Mouse (Mus musculus) testis, adult 2 months (tissue): ENCODE data around the gene Trim32. TPM values are rescaled to one million over a fixed set of nuclear protein-coding genes. Genes with fewer than 3 reads are reported as not detected.

Experiments
- H3K27ac ChIP-seq: fragments of 200-500 bp; 2 replicates; pipeline ENCODE4 v1.5.1; 2012; ENCODE audit warnings: low read depth, low read length; ENCODE audit not compliant: control insufficient read depth, insufficient read depth
- H3K27me3 ChIP-seq: fragments of 200-500 bp; 2 replicates; pipeline ENCODE4 v1.6.1; 2012; ENCODE audit warnings: mild to moderate bottlenecking, low read length, moderate library complexity; ENCODE audit not compliant: control insufficient read depth, insufficient read depth
- H3K36me3 ChIP-seq: fragments of 200-500 bp; 2 replicates; pipeline ENCODE4 v1.6.1; 2012; ENCODE audit warnings: mild to moderate bottlenecking, low read length; ENCODE audit not compliant: control insufficient read depth, insufficient read depth
- H3K4me1 ChIP-seq: fragments of 200-500 bp; 2 replicates; pipeline ENCODE4 v1.6.1; 2012; ENCODE audit warnings: low read length; ENCODE audit not compliant: control insufficient read depth, insufficient read depth
- H3K4me3 ChIP-seq: fragments of 200-500 bp; 2 replicates; pipeline ENCODE4 v1.5.1; 2012; ENCODE audit warnings: low read depth, mild to moderate bottlenecking, low read length, moderate library complexity, mixed read lengths; ENCODE audit not compliant: control insufficient read depth
- CTCF ChIP-seq: fragments of 200-500 bp; IDR thresholded peaks from 2 replicates; pipeline ENCODE4 v1.5.1; 2012; ENCODE audit warnings: low read depth, mild to moderate bottlenecking, inconsistent platforms, low read length, moderate library complexity; ENCODE audit not compliant: control insufficient read depth, insufficient read depth, insufficient replicate concordance
- POLR2A ChIP-seq: fragments of 200-500 bp; IDR thresholded peaks from 2 replicates; pipeline ENCODE4 v1.6.1; 2012; ENCODE audit warnings: low read depth, mild to moderate bottlenecking, inconsistent platforms, low read length, moderate library complexity; ENCODE audit not compliant: control insufficient read depth
- polyA plus RNA-seq: library from polyadenylated mRNA; depleted of rRNA; stranded (reverse); fragments of >200 nt; gene quantifications from 2 replicates; pipeline ENCODE4 v1.2.3, GENCODE M21; 2012; rRNA removed

The Trim32 gene
- polyA plus RNA-seq = 9.8 and 10.0 TPM in 2 replicates

GRCm38 (mm10) chr4:65604504-65605150 lies at the start of gene Trim32:
TSS of gene Trim32 (plus strand) at chr4:65604986.
- Histone ChIP-seq H3K36me3 (no peaks in the 10 kb centered on the region), H3K27me3 (no peaks in the 10 kb centered on the region), H3K4me3 (peak within 1 kb of the TSS; percentile 97), H3K27ac (peak within 1 kb of the TSS; percentile 76), H3K4me1 (peaks cover 2% of the 10 kb centered on the region)
- TF ChIP-seq CTCF (no peak), POLR2A (peak; percentile 92)

- Histone ChIP-seq H3K27me3 (no peaks in the 10 kb centered on the region), H3K27ac (no peak overlapping the region), H3K4me1 (no peaks in the 10 kb centered on the region), H3K36me3 (no peaks in the 10 kb centered on the region), H3K4me3 (no peak overlapping the region)
- TF ChIP-seq CTCF = no peak
- no peak for TF ChIP-seq POLR2A
These were observed 39.3 kb upstream of the Trim32 start for GRCm38 (mm10) chr4:65565493-65565892.

- H3K27ac ChIP-seq = no peak overlapping the region
- TF ChIP-seq POLR2A = no peak
- TF ChIP-seq CTCF = no peak
- H3K27me3 ChIP-seq = no peaks in the 10 kb centered on the region
- no peak overlapping the region for H3K4me3 ChIP-seq
- H3K36me3 ChIP-seq = no peaks in the 10 kb centered on the region
- H3K4me1 ChIP-seq = no peaks in the 10 kb centered on the region
These were observed 24.5 kb upstream of the Trim32 start for GRCm38 (mm10) chr4:65580254-65580653.

- H3K27ac ChIP-seq = no peak overlapping the region
- H3K4me3 ChIP-seq = no peak overlapping the region
- no peaks in the 10 kb centered on the region for H3K4me1 ChIP-seq
- no peaks in the 10 kb centered on the region for H3K36me3 ChIP-seq
- no peak for TF ChIP-seq CTCF
- TF ChIP-seq POLR2A = no peak
- H3K27me3 ChIP-seq = no peaks in the 10 kb centered on the region
These were observed 17.8 kb upstream of the Trim32 start for GRCm38 (mm10) chr4:65586947-65587346.

- Histone ChIP-seq H3K27ac (no peak overlapping the region), H3K4me1 (no peaks in the 10 kb centered on the region), H3K27me3 (no peaks in the 10 kb centered on the region), H3K36me3 (no peaks in the 10 kb centered on the region), H3K4me3 (no peak overlapping the region)
- TF ChIP-seq POLR2A (no peak), CTCF (no peak)
These were observed 15.0 kb upstream of the Trim32 start for GRCm38 (mm10) chr4:65589780-65590179.

- Histone ChIP-seq H3K4me1 (no peaks in the 10 kb centered on the region), H3K36me3 (no peaks in the 10 kb centered on the region), H3K4me3 (no peak overlapping the region), H3K27ac (no peak overlapping the region), H3K27me3 (no peaks in the 10 kb centered on the region)
- TF ChIP-seq POLR2A (no peak), CTCF (no peak)
These were observed 10.0 kb upstream of the Trim32 start for GRCm38 (mm10) chr4:65594601-65595369.

GRCm38 (mm10) chr4:65605151-65605702 lies 441 bp downstream of the Trim32 start:
- Histone ChIP-seq H3K27ac (peak overlapping the region; percentile 76), H3K4me3 (peak overlapping the region; percentile 97)

More at GRCm38 (mm10) chr4:65605151-65605702, 441 bp downstream of the Trim32 start:
- no peaks in the 10 kb centered on the region for H3K27me3 ChIP-seq
- TF ChIP-seq POLR2A = no peak
- no peak for TF ChIP-seq CTCF
- H3K36me3 ChIP-seq = no peaks in the 10 kb centered on the region
- peaks cover 2% of the 10 kb centered on the region for H3K4me1 ChIP-seq
